Comparison of ENCODE assay signal across 10 mouse cellular contexts in the genomic region with DNA sequence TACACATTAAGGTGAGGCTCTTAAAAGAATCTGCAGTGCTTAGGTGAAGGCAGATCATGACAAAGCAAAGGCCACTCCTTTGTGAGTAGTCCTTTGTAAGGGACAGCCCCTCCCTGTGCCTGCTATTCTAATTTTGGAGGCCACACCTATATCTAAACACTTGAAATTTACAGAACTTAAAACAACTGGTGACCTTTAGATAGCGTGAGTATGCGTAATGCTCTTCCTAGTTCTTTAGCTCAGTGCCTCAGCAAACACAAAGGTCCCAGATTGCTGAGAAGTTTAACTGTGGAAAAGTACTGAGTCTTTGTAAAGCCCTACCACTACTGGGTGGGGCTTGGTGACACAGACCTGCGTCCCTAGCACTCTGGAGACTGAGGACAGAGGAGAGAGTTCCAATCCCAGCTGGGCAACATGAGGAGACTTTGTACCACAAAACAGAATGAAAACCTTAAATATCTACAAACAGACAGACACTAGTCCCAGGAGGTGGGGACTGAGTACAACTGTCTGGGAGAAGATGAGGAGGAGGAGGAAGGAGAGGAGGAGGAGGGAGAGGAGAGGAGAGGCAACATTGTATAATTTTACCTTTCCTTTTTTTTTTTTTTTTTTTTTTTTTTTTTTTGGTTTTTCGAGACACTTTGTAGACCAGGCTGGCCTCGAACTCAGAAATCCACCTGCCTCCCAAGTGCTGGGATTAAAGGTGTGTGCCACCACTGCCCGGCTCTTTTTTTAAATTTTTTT. TPM values are rescaled to one million over a fixed set of nuclear protein-coding genes. Genes with fewer than 3 reads are reported as not detected.
DNase-seq lines count a peak whose midpoint lies in the region; ATAC-seq lines count a peak whose summit lies in the region.
"Had no signal": no experiment of that assay in that cellular context is flagged by ENCODE, and none has a peak within 500 bp of the region (broad histone marks: within the 10 kb centered on the region; RNA-seq: fewer than 3 reads in every experiment).

No protein-coding gene starts in this region.

- DNase-seq in adrenal gland, postnatal 10 days = peak; percentile 21
- DNase-seq in adrenal gland, postnatal 14 days = no peak
- peak; percentile 57 for DNase-seq in CD4-positive, CD25-positive, alpha-beta regulatory T cell, adult 2 months (ENCODE audit: low read depth, low spot score)
- peak; percentile 5 for DNase-seq in brain, adult 2 months (ENCODE audit: low read depth, low spot score)
- no peak for DNase-seq in frontal cortex, postnatal 14 days (ENCODE audit: low spot score in 2 of 2)
- DNase-seq in right cerebral cortex, postnatal 4 days = no peak
- no peak for DNase-seq in testis, postnatal 10 days (ENCODE audit: low spot score)
- DNase-seq: left cerebral cortex, postnatal 4 days had no signal

- peak; percentile 62 for ATAC-seq in megakaryocyte-erythroid progenitor cell, adult 5-6 weeks (replicated peaks; ENCODE audit: low FRiP score, low TSS enrichment, poor library complexity, severe bottlenecking)
- ATAC-seq: forebrain, embryonic 14.5 days had no signal

RNA-seq across cellular contexts. Expression of a gene that starts 53.3 kb away (rescaled TPM):
- under 1 TPM; 0.69 to 0.82 TPM for total RNA-seq in adrenal gland, postnatal 10 days (2021)
- 0.38 and 0.52 TPM in 2 replicates for total RNA-seq in adrenal gland, postnatal 14 days (2021)
- not detected in 2 replicates for total RNA-seq in megakaryocyte-erythroid progenitor cell, adult 5-6 weeks (2014; fragmentation: Nextera tagmentation)
- not detected in 2 replicates for total RNA-seq in megakaryocyte-erythroid progenitor cell, adult 5-6 weeks (2017)
- total RNA-seq: left cerebral cortex, postnatal 4 days had no signal

Comparison
In these comparisons a context has a peak if more than half of its experiments do, and no peak if none do; other contexts are left out.
1. DNase-seq: peak in adrenal gland, postnatal 10 days (single experiment), CD4-positive, CD25-positive, alpha-beta regulatory T cell, adult 2 months (single experiment) and brain, adult 2 months (single experiment); none in adrenal gland, postnatal 14 days (single experiment), frontal cortex, postnatal 14 days (0 of 2), right cerebral cortex, postnatal 4 days (single experiment) and testis, postnatal 10 days (single experiment).